Mouse (Mus musculus) liver, adult 2 months (tissue): ENCODE measurements around the gene Eif4ebp2. TPM values are rescaled to one million over a fixed set of nuclear protein-coding genes. Genes with fewer than 3 reads are reported as not detected.
"Not testable (repeated sequence)": the region's sequence is repeated elsewhere in the genome, so short reads cannot be mapped to it uniquely, and the experiment has no call there.

ENCODE experiments used
- DNase-seq: peaks from one replicate; pipeline ENCODE4 v3.0.0-alpha.2; 2011; ENCODE audit warnings: low read depth, low spot score; ENCODE audit errors: extremely low read depth
- H3K27ac ChIP-seq: fragments of 200-500 bp; replicated peaks from 2 replicates; pipeline ENCODE4 v1.5.1; 2012; ENCODE audit warnings: low read depth, mild to moderate bottlenecking, control low read depth, inconsistent platforms, low read length; ENCODE audit not compliant: insufficient read depth
- H3K27me3 ChIP-seq: fragments of 200-500 bp; 2 replicates; pipeline ENCODE4 v1.6.1; 2012; ENCODE audit warnings: mild to moderate bottlenecking, moderate library complexity, low read length, inconsistent platforms; ENCODE audit not compliant: control insufficient read depth, insufficient read depth
- H3K36me3 ChIP-seq: fragments of 200-500 bp; 2 replicates; pipeline ENCODE4 v1.6.1; 2012; ENCODE audit warnings: low read length, inconsistent platforms; ENCODE audit not compliant: control insufficient read depth, insufficient read depth
- H3K4me1 ChIP-seq: fragments of 200-500 bp; 2 replicates; pipeline ENCODE4 v1.6.1; 2011; ENCODE audit warnings: low read length; ENCODE audit not compliant: control insufficient read depth, insufficient read depth
- H3K4me3 ChIP-seq: fragments of 200-500 bp; 2 replicates; pipeline ENCODE4 v1.5.1; 2011; ENCODE audit warnings: low read depth, mild to moderate bottlenecking, control low read depth, low read length, moderate library complexity; ENCODE audit not compliant: insufficient read depth
- H3K79me2 ChIP-seq: fragments of 200-500 bp; 2 replicates; pipeline ENCODE4 v1.6.1; 2012; ENCODE audit warnings: inconsistent platforms, mild to moderate bottlenecking, low read length, moderate library complexity; ENCODE audit not compliant: control insufficient read depth, insufficient read depth
- H3K9ac ChIP-seq: fragments of 200-500 bp; 2 replicates; pipeline ENCODE4 v1.6.1; 2012; ENCODE audit warnings: low read depth, mild to moderate bottlenecking, control low read depth, inconsistent platforms, low read length
- CTCF ChIP-seq: fragments of 200-500 bp; IDR thresholded peaks from 2 replicates; pipeline ENCODE4 v1.5.1; 2011; ENCODE audit warnings: low read depth, low read length, control low read depth
- POLR2A ChIP-seq: fragments of 200-500 bp; IDR thresholded peaks from 2 replicates; pipeline ENCODE4 v1.6.1; 2011; ENCODE audit warnings: low read length, control low read depth; ENCODE audit not compliant: insufficient read depth; ENCODE audit errors: extremely low read depth
- WGBS: fragments of 180-500 bp; shearing (Covaris S2); methylation state at CpG from one replicate; pipeline ENCODE4 v1.1.7; 2018; 5-methylcytosine and 5-hydroxymethylcytosine counted together
- polyA plus RNA-seq: library from polyadenylated mRNA; depleted of rRNA; stranded (reverse); fragments of >200 nt; gene quantifications from 2 replicates; pipeline ENCODE4 v1.2.3, GENCODE M21; 2012
- total RNA-seq: library from RNA; depleted of rRNA; stranded (reverse); fragments of >200 nt; gene quantifications from 2 replicates; pipeline ENCODE4 v1.2.3, GENCODE M21; 2014

The Eif4ebp2 gene
- total and polyA plus RNA-seq, 2 experiments = 28.2 to 117 TPM

- 21% methylated on average over 4 of the region's 4 CpGs for WGBS
- H3K4me1 ChIP-seq = 0 out of 2 replicates have a peak, but pooled peaks cover 2% of the 10 kb centered on the region
- H3K36me3 ChIP-seq = no peaks in the 10 kb centered on the region
- H3K9ac ChIP-seq = no peak overlapping the region
- no peaks in the 10 kb centered on the region for H3K79me2 ChIP-seq
- no peak for TF ChIP-seq POLR2A
- no peak for TF ChIP-seq CTCF
- no peak overlapping the region for H3K27ac ChIP-seq
- H3K4me3 ChIP-seq = no peak overlapping the region
- H3K27me3 ChIP-seq = no peaks in the 10 kb centered on the region
- DNase-seq = peak; percentile 84
Observed at GRCm38 (mm10) chr10:61465009-61465408, 12.5 kb upstream of the Eif4ebp2 start.

GRCm38 (mm10) chr10:61457182-61457581 is 4.7 kb upstream of the Eif4ebp2 start:
- Histone ChIP-seq H3K27me3 (no peaks in the 10 kb centered on the region), H3K79me2 (peaks cover 2% of the 10 kb centered on the region), H3K9ac (no peak overlapping the region), H3K4me3 (no peak overlapping the region), H3K27ac (no peak overlapping the region), H3K4me1 (no peaks in the 10 kb centered on the region), H3K36me3 (no peaks in the 10 kb centered on the region)
- no peak for DNase-seq
- TF ChIP-seq CTCF = no peak
- TF ChIP-seq POLR2A = no peak
- 86% methylated on average over 3 of the region's 3 CpGs for WGBS

- WGBS = 77% methylated on average over 3 of the region's 3 CpGs
- not testable (repeated sequence) for H3K27ac ChIP-seq, H3K36me3 ChIP-seq, H3K4me3 ChIP-seq, H3K27me3 ChIP-seq, DNase-seq, H3K9ac ChIP-seq
- peaks cover 17% of the 10 kb centered on the region for H3K4me1 ChIP-seq
- H3K79me2 ChIP-seq = peaks cover 29% of the 10 kb centered on the region
Observed at GRCm38 (mm10) chr10:61453171-61453570, 710 bp upstream of the Eif4ebp2 start.

GRCm38 (mm10) chr10:61451931-61452617 is 387 bp downstream of the Eif4ebp2 start:
- H3K4me1 ChIP-seq = peaks cover 25% of the 10 kb centered on the region
- WGBS = under 1% methylated on average over 62 of the region's 62 CpGs
- TF ChIP-seq POLR2A (no peak), CTCF (no peak)

GRCm38 (mm10) chr10:61451463-61451930 is 964 bp downstream of the Eif4ebp2 start:
- Histone ChIP-seq H3K27ac (peak overlapping the region; percentile 98), H3K79me2 (peaks cover 45% of the 10 kb centered on the region), H3K4me3 (peak overlapping the region; percentile 100), H3K9ac (peak overlapping the region; percentile 99), H3K4me1 (peaks cover 29% of the 10 kb centered on the region), H3K27me3 (no peaks in the 10 kb centered on the region), H3K36me3 (no peaks in the 10 kb centered on the region; the same call in 1 of the 2 replicates)
- DNase-seq = peak; percentile 99
- no peak for TF ChIP-seq CTCF
- WGBS = under 1% methylated on average over 8 of the region's 8 CpGs

More at GRCm38 (mm10) chr10:61451931-61452617, 387 bp downstream of the Eif4ebp2 start:
- Histone ChIP-seq H3K79me2 (peaks cover 40% of the 10 kb centered on the region), H3K27me3 (no peaks in the 10 kb centered on the region), H3K27ac (peak overlapping the region; percentile 98), H3K36me3 (no peaks in the 10 kb centered on the region; the same call in 1 of the 2 replicates), H3K4me3 (peak overlapping the region; percentile 100), H3K9ac (peak overlapping the region; percentile 99)
- no peak for DNase-seq

GRCm38 (mm10) chr10:61448834-61449233 is 3.6 kb downstream of the Eif4ebp2 start:
- Histone ChIP-seq H3K4me1 (peaks cover 42% of the 10 kb centered on the region), H3K4me3 (no peak overlapping the region), H3K36me3 (no peaks in the 10 kb centered on the region; the same call in 1 of the 2 replicates), H3K27me3 (no peaks in the 10 kb centered on the region), H3K9ac (no peak overlapping the region), H3K27ac (peak overlapping the region; percentile 14), H3K79me2 (peaks cover 59% of the 10 kb centered on the region)
- 22% methylated on average over 3 of the region's 3 CpGs for WGBS
- peak; percentile 57 for DNase-seq
- TF ChIP-seq CTCF = no peak
- no peak for TF ChIP-seq POLR2A
